Mouse (Mus musculus): ENCODE measurements around the gene Zbtb8b. TPM values are rescaled to one million over a fixed set of nuclear protein-coding genes. Genes with fewer than 3 reads are reported as not detected.

Zbtb8b gene
- polyA plus RNA-seq (2014; fragmentation: Nextera tagmentation; extraction: Ambion mirVana) = 1.6 and 1.8 TPM in 2 replicates

DNA sequence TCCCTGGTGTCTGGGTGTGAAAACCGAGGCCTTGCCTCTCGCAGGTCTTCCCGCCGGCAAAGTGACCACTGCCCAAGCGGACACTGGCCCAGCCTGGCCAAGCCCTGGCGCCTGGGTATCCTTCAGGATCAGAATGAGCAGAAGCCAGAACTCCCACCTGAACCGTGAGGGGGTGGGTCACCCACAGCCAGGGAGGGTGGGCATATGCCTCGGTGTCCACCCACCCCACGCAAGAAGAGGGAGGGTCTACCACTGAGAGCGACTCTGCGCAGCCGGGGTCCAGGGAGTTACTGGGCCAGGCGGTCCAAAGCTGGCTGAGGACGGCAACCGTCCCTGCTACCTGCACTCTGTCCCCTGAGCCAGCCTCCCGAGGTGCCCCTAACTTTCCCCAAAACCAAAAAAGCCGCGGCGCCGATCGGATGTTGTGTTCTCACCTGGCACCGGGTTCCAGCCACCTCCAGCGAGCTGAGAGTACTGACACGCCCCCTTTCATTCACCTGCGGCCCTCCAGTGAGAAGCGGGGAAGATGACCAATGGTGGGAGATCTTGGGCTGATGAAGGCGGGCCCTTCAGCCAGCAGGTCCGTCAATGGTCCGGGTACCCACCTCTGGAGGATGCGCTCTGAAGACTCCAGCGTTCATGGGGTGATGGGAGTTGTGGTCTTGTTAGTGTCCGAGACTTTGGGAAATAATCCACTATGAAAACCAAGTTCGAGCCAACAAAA lies at the start of gene Zbtb8b:
Gene Zbtb8b (minus strand): TSS at position 514 of the 724 bp plus-strand sequence.
- WGBS = 1% methylated on average over 33 of the region's 33 CpGs
- ATAC-seq (replicated peaks; ENCODE audit: low FRiP score) = peak; percentile 76; the same call in 1 of the 2 replicates

DNA sequence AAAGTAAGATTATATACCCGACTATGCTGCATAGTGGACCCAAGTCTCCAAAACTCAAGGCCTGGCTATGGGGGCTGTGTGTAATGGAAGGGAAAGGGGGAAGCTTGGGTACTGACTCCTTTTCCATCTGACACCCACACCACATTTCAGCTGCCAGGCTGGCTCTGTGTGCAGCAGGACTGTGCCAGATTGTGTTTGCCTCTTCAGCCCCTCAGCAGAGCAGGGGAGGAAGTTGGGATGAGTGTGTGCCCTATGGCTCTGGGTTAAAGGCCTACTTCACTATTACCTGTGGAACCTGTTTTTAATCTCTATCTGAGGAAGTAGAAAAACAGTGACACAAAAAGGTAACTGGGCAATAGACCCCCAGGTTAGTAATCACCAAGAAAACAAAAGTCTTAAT lies 40.4 kb upstream of the Zbtb8b start:
- Histone ChIP-seq H3K27ac (ENCODE audit: low read depth, low read length) (no peak overlapping the region), H3K9ac (ENCODE audit: low read length) (no peak overlapping the region), H3K4me3 (ENCODE audit: low read depth, low read length) (no peak overlapping the region), H3K4me2 (ENCODE audit: low read depth, low read length, severe bottlenecking) (no peak overlapping the region), H3K36me3 (ENCODE audit: control insufficient read depth, insufficient read depth, low read length) (no peaks in the 10 kb centered on the region; the same call in 1 of the 2 replicates), H3K9me3 (ENCODE audit: control insufficient read depth, low read length) (no peaks in the 10 kb centered on the region), H3K27me3 (ENCODE audit: control insufficient read depth, insufficient read depth, low read length) (no peaks in the 10 kb centered on the region), H3K4me1 (replicated peaks; ENCODE audit: control insufficient read depth, insufficient read depth, low read length) (no peaks in the 10 kb centered on the region)
- DNase-seq (ENCODE audit: low spot score) (no peak), ATAC-seq (replicated peaks; ENCODE audit: low FRiP score) (no peak)
- WGBS = 91% methylated on average over 1 of the region's 1 CpGs

More for the DNA sequence above, at the start of gene Zbtb8b:
- H3K9me3 ChIP-seq (ENCODE audit: control insufficient read depth, low read length) = no peaks in the 10 kb centered on the region
- H3K36me3 ChIP-seq (ENCODE audit: control insufficient read depth, insufficient read depth, low read length) = no peaks in the 10 kb centered on the region
- peak within 1 kb of the TSS; percentile 64 for H3K4me2 ChIP-seq (ENCODE audit: low read depth, low read length, severe bottlenecking)
- no peak within 1 kb of the TSS for H3K27ac ChIP-seq (ENCODE audit: low read depth, low read length)
- DNase-seq (ENCODE audit: low spot score) = peak; percentile 76
- peaks cover 16% of the 10 kb centered on the region; the same call in 1 of the 2 replicates for H3K27me3 ChIP-seq (ENCODE audit: control insufficient read depth, insufficient read depth, low read length)
- H3K4me3 ChIP-seq (ENCODE audit: low read depth, low read length) = peak within 1 kb of the TSS; percentile 39
- H3K4me1 ChIP-seq (replicated peaks; ENCODE audit: control insufficient read depth, insufficient read depth, low read length) = no peaks in the 10 kb centered on the region; the same call in 1 of the 2 replicates
- H3K9ac ChIP-seq (ENCODE audit: low read length) = peak within 1 kb of the TSS; percentile 45

DNA sequence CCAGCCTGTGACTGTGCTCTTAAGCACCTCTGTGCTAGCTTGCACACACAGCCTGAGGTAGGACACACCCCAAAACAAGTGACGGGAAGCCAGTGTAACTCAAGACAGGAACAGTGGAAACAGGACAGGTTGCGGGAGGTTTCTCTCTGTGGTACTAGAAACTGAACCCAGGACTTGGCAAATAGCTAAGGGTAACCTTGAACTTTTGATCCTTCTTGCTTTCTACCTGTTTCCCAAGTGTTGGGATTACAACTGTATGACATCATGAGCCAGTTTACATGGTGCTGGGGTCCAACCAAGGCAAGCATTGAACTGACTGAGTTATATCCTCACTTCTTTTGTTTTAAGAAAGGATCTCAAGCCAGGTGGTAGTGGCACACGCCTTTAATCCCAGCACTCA lies 39.2 kb upstream of the Zbtb8b start:
- 79% methylated on average over 3 of the region's 3 CpGs for WGBS
- H3K9me3 ChIP-seq (ENCODE audit: control insufficient read depth, low read length) = no peaks in the 10 kb centered on the region
- H3K36me3 ChIP-seq (ENCODE audit: control insufficient read depth, insufficient read depth, low read length) = no peaks in the 10 kb centered on the region; the same call in 1 of the 2 replicates
- H3K4me3 ChIP-seq (ENCODE audit: low read depth, low read length) = no peak overlapping the region
- H3K4me2 ChIP-seq (ENCODE audit: low read depth, low read length, severe bottlenecking) = no peak overlapping the region
- no peaks in the 10 kb centered on the region for H3K4me1 ChIP-seq (replicated peaks; ENCODE audit: control insufficient read depth, insufficient read depth, low read length)
- ATAC-seq (replicated peaks; ENCODE audit: low FRiP score) = no peak
- no peak for DNase-seq (ENCODE audit: low spot score)
- H3K9ac ChIP-seq (ENCODE audit: low read length) = no peak overlapping the region
- no peaks in the 10 kb centered on the region for H3K27me3 ChIP-seq (ENCODE audit: control insufficient read depth, insufficient read depth, low read length)
- H3K27ac ChIP-seq (ENCODE audit: low read depth, low read length) = no peak overlapping the region

- no peaks in the 10 kb centered on the region for H3K9me3 ChIP-seq (ENCODE audit: control insufficient read depth, low read length)
- H3K36me3 ChIP-seq (ENCODE audit: control insufficient read depth, insufficient read depth, low read length) = no peaks in the 10 kb centered on the region; the same call in 1 of the 2 replicates
- H3K4me1 ChIP-seq (replicated peaks; ENCODE audit: control insufficient read depth, insufficient read depth, low read length) = no peaks in the 10 kb centered on the region
- ATAC-seq (replicated peaks; ENCODE audit: low FRiP score) (no peak), DNase-seq (ENCODE audit: low spot score) (no peak)
- H3K4me2 ChIP-seq (ENCODE audit: low read depth, low read length, severe bottlenecking) = no peak overlapping the region
- no peak overlapping the region for H3K4me3 ChIP-seq (ENCODE audit: low read depth, low read length)
- 89% methylated on average over 11 of the region's 11 CpGs for WGBS
- no peaks in the 10 kb centered on the region for H3K27me3 ChIP-seq (ENCODE audit: control insufficient read depth, insufficient read depth, low read length)
- no peak overlapping the region for H3K9ac ChIP-seq (ENCODE audit: low read length)
- H3K27ac ChIP-seq (ENCODE audit: low read depth, low read length) = no peak overlapping the region
These were observed 35.4 kb upstream of the Zbtb8b start for GRCm38 (mm10) chr4:129476047-129476446.

DNA sequence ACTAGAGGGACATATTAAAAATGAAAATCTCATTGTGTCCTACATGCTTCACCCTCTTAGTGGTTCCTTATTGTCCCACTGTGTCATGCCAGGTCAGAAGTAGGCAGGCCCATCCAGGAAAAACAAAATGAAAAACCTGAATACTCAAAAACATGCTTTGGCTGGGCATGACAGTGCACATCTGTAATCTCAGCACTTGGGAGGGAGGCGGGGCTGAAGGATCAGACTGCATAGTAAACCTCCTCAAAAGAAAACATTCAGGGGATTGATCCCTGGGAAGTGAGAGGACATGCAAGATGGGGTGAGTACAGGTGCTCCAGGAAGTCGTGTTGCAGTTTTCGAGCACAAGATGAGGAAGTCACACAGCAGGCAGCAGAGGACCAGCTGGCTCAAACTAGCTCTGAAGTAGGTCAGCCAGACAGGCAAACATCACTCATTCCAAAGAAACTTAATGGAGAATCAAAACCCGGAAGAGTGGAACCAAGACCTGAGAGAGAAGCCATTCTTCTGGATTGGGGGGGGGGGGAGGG lies 23.7 kb upstream of the Zbtb8b start:
- Histone ChIP-seq H3K4me1 (replicated peaks; ENCODE audit: control insufficient read depth, insufficient read depth, low read length) (peaks cover 6% of the 10 kb centered on the region), H3K27me3 (ENCODE audit: control insufficient read depth, insufficient read depth, low read length) (no peaks in the 10 kb centered on the region), H3K4me3 (ENCODE audit: low read depth, low read length) (no peak overlapping the region), H3K4me2 (ENCODE audit: low read depth, low read length, severe bottlenecking) (no peak overlapping the region), H3K36me3 (ENCODE audit: control insufficient read depth, insufficient read depth, low read length) (no peaks in the 10 kb centered on the region; the same call in 1 of the 2 replicates), H3K9ac (ENCODE audit: low read length) (no peak overlapping the region), H3K27ac (ENCODE audit: low read depth, low read length) (no peak overlapping the region), H3K9me3 (ENCODE audit: control insufficient read depth, low read length) (no peaks in the 10 kb centered on the region)
- DNase-seq (ENCODE audit: low spot score) (no peak), ATAC-seq (replicated peaks; ENCODE audit: low FRiP score) (no peak)
- WGBS = 88% methylated on average over 4 of the region's 4 CpGs

DNA sequence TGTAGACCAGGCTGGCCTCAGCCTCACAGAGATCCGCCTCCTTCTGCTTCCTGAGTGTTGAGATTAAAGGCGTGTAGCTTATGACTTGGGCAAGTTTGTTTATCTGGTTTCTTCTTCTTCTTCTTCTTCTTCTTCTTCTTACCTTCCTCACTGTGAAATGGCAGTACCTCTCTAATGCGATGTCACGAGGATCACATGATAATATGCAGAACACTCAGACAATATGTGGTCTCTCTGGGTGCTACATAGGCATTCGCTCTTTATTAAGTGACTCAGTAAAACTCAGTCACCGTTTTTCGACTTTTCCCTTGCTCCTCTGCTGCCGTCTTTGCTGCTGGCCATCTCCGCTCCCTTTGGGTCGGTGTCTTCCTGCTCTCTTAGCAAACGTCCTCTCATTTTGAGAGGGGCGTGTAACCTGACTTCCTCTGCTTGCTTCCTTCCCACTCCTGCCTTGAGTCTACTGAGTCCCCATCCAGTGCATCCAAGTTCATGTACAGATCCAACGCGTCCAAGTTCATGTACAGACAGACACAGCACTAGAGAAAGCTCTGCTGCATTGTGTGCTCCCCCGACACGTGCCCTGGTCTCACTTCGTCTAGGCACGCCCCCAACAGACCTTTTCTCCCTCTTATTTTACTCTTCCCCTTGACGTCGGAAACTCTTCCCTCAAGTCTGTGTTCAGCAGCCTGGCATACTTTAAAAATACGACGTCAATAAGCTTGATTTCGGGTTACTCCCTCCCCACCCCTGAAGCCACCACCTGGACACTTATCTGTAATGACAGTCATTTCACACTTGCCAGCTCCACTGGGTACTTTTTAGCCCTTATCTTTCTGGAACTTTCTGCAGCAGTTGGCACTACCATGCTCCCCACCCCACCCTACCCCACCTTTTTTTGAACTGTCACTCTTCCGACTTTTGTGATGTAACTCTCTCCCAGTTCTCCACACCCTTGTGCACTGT lies 22.7 kb upstream of the Zbtb8b start:
- Histone ChIP-seq H3K9me3 (ENCODE audit: control insufficient read depth, low read length) (no peaks in the 10 kb centered on the region), H3K4me2 (ENCODE audit: low read depth, low read length, severe bottlenecking) (no peak overlapping the region), H3K4me1 (replicated peaks; ENCODE audit: control insufficient read depth, insufficient read depth, low read length) (peaks cover 6% of the 10 kb centered on the region), H3K27ac (ENCODE audit: low read depth, low read length) (no peak overlapping the region), H3K27me3 (ENCODE audit: control insufficient read depth, insufficient read depth, low read length) (no peaks in the 10 kb centered on the region), H3K9ac (ENCODE audit: low read length) (no peak overlapping the region), H3K4me3 (ENCODE audit: low read depth, low read length) (no peak overlapping the region), H3K36me3 (ENCODE audit: control insufficient read depth, insufficient read depth, low read length) (no peaks in the 10 kb centered on the region; the same call in 1 of the 2 replicates)
- WGBS = 87% methylated on average over 24 of the region's 24 CpGs
- DNase-seq (ENCODE audit: low spot score) (no peak), ATAC-seq (replicated peaks; ENCODE audit: low FRiP score) (no peak)

- Histone ChIP-seq H3K9me3 (ENCODE audit: control insufficient read depth, low read length) (no peaks in the 10 kb centered on the region), H3K9ac (ENCODE audit: low read length) (peak overlapping the region; percentile 75), H3K27ac (ENCODE audit: low read depth, low read length) (no peak overlapping the region), H3K36me3 (ENCODE audit: control insufficient read depth, insufficient read depth, low read length) (no peaks in the 10 kb centered on the region; the same call in 1 of the 2 replicates), H3K27me3 (ENCODE audit: control insufficient read depth, insufficient read depth, low read length) (no peaks in the 10 kb centered on the region), H3K4me1 (replicated peaks; ENCODE audit: control insufficient read depth, insufficient read depth, low read length) (peaks cover 6% of the 10 kb centered on the region), H3K4me2 (ENCODE audit: low read depth, low read length, severe bottlenecking) (peak overlapping the region; percentile 81), H3K4me3 (ENCODE audit: low read depth, low read length) (peak overlapping the region; percentile 93)
- 49% methylated on average over 3 of the region's 3 CpGs for WGBS
- DNase-seq (ENCODE audit: low spot score) = no peak
- no peak for ATAC-seq (replicated peaks; ENCODE audit: low FRiP score)
These were observed 21.5 kb upstream of the Zbtb8b start for GRCm38 (mm10) chr4:129462118-129462517.

DNA sequence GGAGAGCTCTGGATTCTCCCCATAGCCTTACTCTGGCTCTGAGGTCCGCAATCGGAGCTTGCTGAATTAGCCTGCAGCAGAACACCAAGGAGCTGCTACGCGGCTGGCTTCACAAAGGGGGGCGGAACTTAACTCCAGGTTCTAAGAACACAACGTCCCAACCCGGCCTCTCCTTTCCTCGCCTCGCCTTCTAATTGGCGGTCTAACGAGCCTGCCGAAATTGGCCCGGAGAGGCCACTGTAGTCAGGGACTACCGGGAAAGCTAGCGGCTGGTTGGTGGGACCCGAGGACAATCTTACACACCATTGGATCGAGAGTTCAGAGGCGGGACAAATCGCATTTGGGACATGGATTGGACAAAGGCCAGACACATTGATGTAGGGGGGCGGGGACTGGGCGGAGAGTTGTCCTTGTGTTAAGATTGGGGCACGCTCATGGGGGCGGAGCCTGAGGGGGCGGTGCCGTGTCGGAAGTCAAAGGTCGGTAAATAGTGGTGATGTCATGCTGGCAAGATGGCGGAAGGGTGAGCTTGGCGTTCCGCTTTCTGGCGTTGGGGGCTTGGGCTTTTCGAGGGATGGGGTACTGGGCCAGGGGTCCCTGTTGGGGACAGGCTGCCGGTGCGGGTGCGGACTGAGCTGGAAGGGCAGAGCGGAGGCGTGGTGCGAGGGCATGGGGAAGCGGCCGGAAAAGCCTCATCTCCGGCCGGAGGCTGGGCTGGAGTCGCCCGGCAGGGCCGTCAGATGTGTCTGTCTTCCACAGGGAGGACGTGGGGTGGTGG lies 20.7 kb upstream of the Zbtb8b start, which contains the start of gene Bsdc1:
Gene Bsdc1 (plus strand): TSS at position 399 of the 778 bp plus-strand sequence.
- peak; percentile 100 for DNase-seq (ENCODE audit: low spot score)
- H3K27me3 ChIP-seq (ENCODE audit: control insufficient read depth, insufficient read depth, low read length) = no peaks in the 10 kb centered on the region
- under 1% methylated on average over 46 of the region's 46 CpGs for WGBS

More for the DNA sequence above, 20.7 kb upstream of the Zbtb8b start, which contains the start of gene Bsdc1:
- peak within 1 kb of the TSS; percentile 93 for H3K4me3 ChIP-seq (ENCODE audit: low read depth, low read length)
- no peaks in the 10 kb centered on the region for H3K9me3 ChIP-seq (ENCODE audit: control insufficient read depth, low read length)
- peak within 1 kb of the TSS; percentile 75 for H3K9ac ChIP-seq (ENCODE audit: low read length)
- peak; percentile 99 for ATAC-seq (replicated peaks; ENCODE audit: low FRiP score)
- peak within 1 kb of the TSS; percentile 81 for H3K4me2 ChIP-seq (ENCODE audit: low read depth, low read length, severe bottlenecking)
- H3K27ac ChIP-seq (ENCODE audit: low read depth, low read length) = peak within 1 kb of the TSS; percentile 81
- H3K4me1 ChIP-seq (replicated peaks; ENCODE audit: control insufficient read depth, insufficient read depth, low read length) = peaks cover 6% of the 10 kb centered on the region
- H3K36me3 ChIP-seq (ENCODE audit: control insufficient read depth, insufficient read depth, low read length) = no peaks in the 10 kb centered on the region

All from forebrain, embryonic 11.5 days (tissue).